Mouse (Mus musculus) forebrain, embryonic 15.5 days (tissue): Measurements from ENCODE around the gene Suclg2. TPM values are rescaled to one million over a fixed set of nuclear protein-coding genes. Genes with fewer than 3 reads are reported as not detected.
A peak's percentile ranks its signal among the peaks of the same experiment; 100 is the strongest.

Source experiments
- ATAC-seq: fragments of 200-750 bp; cut with Nextera tagmentation; replicated peaks from 2 replicates; pipeline ENCODE4 v1.8.0; 2017; ENCODE audit warnings: mild to moderate bottlenecking, moderate TSS enrichment, moderate library complexity
- H3K27ac ChIP-seq: fragments of 300-500 bp; sonication (generic); replicated peaks from 2 replicates; pipeline ENCODE4 v1.5.1; 2015; ENCODE audit warnings: mild to moderate bottlenecking, inconsistent platforms
- H3K27me3 ChIP-seq: fragments of 300-500 bp; sonication (generic); 2 replicates; pipeline ENCODE4 v1.6.1; 2015; ENCODE audit warnings: inconsistent platforms
- H3K36me3 ChIP-seq: fragments of 300-500 bp; sonication (generic); 2 replicates; pipeline ENCODE4 v1.6.1; 2015; ENCODE audit warnings: mild to moderate bottlenecking, inconsistent platforms
- H3K4me1 ChIP-seq: fragments of 300-500 bp; sonication (generic); 2 replicates; pipeline ENCODE4 v1.6.1; 2015; ENCODE audit warnings: inconsistent platforms
- H3K4me2 ChIP-seq: fragments of 300-500 bp; sonication (generic); replicated peaks from 2 replicates; pipeline ENCODE4 v1.6.1; 2015; ENCODE audit warnings: mild to moderate bottlenecking, inconsistent platforms
- H3K4me3 ChIP-seq: fragments of 300-500 bp; sonication (generic); 2 replicates; pipeline ENCODE4 v1.5.1; 2015; ENCODE audit warnings: mild to moderate bottlenecking, inconsistent platforms
- H3K9ac ChIP-seq: fragments of 300-500 bp; sonication (generic); replicated peaks from 2 replicates; pipeline ENCODE4 v1.6.1; 2015; ENCODE audit warnings: mild to moderate bottlenecking, inconsistent platforms
- H3K9me3 ChIP-seq: fragments of 300-500 bp; sonication (generic); 2 replicates; pipeline ENCODE4 v1.6.1; 2016; ENCODE audit warnings: inconsistent platforms
- WGBS: fragments of 180-500 bp; shearing (Covaris S2); methylation state at CpG from one replicate; pipeline ENCODE4 v1.1.7; 2015; ENCODE audit warnings: mixed read lengths; 5-methylcytosine and 5-hydroxymethylcytosine counted together
- polyA plus RNA-seq: library from polyadenylated mRNA; unstranded; fragments of >200 nt; fragmentation: Nextera tagmentation; extraction: Ambion mirVana; gene quantifications from 2 replicates; pipeline ENCODE4 v1.2.1, GENCODE M21; 2015

Suclg2 gene
- polyA plus RNA-seq, 1 experiment from 2014 or later, result 17.1 TPM

DNA sequence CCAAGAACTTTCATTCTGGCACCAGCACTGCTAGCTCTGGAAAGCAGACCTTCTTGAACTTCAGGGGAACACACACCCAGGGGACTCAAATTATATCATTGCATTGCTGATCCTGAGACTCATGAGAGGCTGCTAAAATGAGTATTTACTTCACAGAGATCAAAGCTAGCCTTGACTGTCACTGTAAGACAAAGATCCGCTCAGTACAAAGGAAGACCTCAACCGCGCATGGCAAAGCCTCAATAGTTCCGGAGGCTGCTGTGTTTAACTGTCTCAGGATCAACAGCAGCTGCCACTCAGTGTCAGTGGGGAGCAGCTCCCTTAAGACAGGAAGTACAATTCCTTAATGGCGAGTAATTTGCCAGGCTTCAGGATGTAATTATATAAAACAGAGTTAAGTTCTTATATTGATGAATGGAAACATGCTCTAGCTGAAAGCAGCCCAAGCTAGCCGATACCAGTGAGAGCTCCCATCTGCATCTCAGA is 67.2 kb downstream of the Suclg2 start:
- no peaks in the 10 kb centered on the region for H3K36me3 ChIP-seq
- peak; percentile 80 for ATAC-seq
- WGBS, result 5% methylated on average over 6 of the region's 6 CpGs
- no peak overlapping the region for H3K9ac ChIP-seq
- H3K4me2 ChIP-seq, result no peak overlapping the region
- no peak overlapping the region for H3K27ac ChIP-seq
- no peak overlapping the region for H3K4me3 ChIP-seq
- H3K27me3 ChIP-seq, result no peaks in the 10 kb centered on the region
- H3K4me1 ChIP-seq, result peaks cover 19% of the 10 kb centered on the region
- no peaks in the 10 kb centered on the region for H3K9me3 ChIP-seq

DNA sequence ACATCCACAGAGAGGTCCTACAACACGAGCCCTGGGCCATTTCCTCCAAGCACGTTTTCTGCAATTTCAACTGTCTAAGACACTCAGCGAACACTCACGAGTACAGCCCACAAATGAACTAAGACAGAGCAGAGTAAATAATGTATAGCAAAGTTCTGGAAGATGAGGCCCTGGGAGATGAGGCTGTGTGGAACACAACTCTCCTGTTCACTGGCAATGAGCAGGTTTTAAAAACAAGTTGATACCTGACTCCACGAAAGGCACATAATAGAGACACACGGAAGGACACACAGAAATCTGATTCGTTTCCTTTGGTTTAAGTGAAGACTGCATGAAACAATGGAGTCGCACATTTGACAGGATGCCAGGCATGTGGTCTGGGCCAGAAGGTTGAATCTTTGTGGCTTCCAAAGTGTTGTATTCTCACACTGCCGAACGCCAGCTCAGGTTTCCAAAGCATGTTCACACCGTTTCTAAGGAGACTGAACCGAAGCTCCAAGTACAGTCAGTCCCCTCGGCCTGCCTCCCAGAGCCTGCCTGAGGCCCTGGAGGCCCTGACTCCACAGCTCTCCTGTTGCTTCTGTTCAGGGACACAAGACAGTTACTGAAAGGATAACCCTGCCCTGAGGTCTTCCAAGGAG is 68.4 kb downstream of the Suclg2 start:
- ATAC-seq, result no peak
- no peak overlapping the region for H3K9ac ChIP-seq
- H3K9me3 ChIP-seq, result no peaks in the 10 kb centered on the region
- 32% methylated on average over 13 of the region's 13 CpGs for WGBS
- H3K4me3 ChIP-seq, result no peak overlapping the region
- H3K27me3 ChIP-seq, result no peaks in the 10 kb centered on the region
- no peaks in the 10 kb centered on the region for H3K36me3 ChIP-seq
- H3K4me1 ChIP-seq, result peaks cover 19% of the 10 kb centered on the region
- H3K4me2 ChIP-seq, result no peak overlapping the region
- H3K27ac ChIP-seq, result no peak overlapping the region

DNA sequence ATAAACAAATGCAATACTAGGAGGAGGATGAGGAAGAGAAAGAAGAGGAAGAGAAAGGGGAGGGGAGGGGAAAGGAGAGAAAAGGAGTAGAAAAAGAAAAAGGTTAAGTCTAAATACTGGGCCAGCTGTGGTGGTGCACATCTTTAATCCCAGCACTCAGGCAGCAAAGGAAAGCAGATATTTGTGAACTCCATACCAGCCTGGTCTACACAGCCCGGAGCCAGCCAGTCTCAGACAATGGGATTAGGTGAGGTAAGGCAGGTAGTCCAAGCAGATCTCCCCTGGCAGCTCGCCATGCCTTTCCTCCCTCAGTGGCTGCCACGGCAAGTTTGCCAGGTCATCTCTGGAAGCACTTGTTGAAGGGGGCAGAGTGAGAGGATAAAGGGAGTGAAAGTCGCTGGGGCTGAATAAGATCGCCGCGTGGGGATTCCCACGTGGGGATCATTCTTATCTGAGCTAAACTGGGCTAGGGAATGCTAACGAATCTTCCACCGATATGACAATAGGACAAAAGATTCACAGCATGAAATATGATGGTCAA is 69.4 kb downstream of the Suclg2 start:
- Histone ChIP-seq H3K27ac (no peak overlapping the region), H3K9me3 (no peaks in the 10 kb centered on the region), H3K27me3 (no peaks in the 10 kb centered on the region), H3K36me3 (no peaks in the 10 kb centered on the region), H3K4me3 (no peak overlapping the region), H3K9ac (no peak overlapping the region), H3K4me1 (peaks cover 19% of the 10 kb centered on the region), H3K4me2 (no peak overlapping the region; the same call in 1 of the 2 replicates)
- WGBS, result 44% methylated on average over 10 of the region's 10 CpGs
- ATAC-seq, result no peak

DNA sequence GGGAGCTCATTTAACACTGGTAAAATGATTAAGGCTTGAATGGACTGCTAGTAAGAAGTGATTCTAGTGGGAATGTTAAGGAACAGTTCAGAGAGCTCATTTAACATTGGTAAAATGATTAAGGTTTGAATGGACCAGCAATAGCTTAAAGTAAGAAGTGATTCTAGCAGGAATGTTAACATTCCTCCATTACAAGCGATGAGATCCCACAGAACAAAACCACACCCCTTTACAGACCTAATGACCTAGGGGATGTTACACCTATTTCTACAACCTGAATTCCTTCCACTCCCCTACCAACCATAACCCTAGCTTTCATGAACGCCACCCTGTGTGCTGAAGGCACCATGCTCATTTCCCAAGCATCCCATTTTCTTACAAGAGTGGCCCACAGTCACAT is 81.2 kb downstream of the Suclg2 start:
- ATAC-seq, result no peak
- no peaks in the 10 kb centered on the region for H3K4me1 ChIP-seq
- H3K9me3 ChIP-seq, result no peaks in the 10 kb centered on the region
- no peak overlapping the region for H3K27ac ChIP-seq
- no peak overlapping the region for H3K4me2 ChIP-seq
- WGBS, result 90% methylated on average over 2 of the region's 2 CpGs
- no peak overlapping the region for H3K9ac ChIP-seq
- no peaks in the 10 kb centered on the region for H3K27me3 ChIP-seq
- no peaks in the 10 kb centered on the region for H3K36me3 ChIP-seq
- H3K4me3 ChIP-seq, result no peak overlapping the region

DNA sequence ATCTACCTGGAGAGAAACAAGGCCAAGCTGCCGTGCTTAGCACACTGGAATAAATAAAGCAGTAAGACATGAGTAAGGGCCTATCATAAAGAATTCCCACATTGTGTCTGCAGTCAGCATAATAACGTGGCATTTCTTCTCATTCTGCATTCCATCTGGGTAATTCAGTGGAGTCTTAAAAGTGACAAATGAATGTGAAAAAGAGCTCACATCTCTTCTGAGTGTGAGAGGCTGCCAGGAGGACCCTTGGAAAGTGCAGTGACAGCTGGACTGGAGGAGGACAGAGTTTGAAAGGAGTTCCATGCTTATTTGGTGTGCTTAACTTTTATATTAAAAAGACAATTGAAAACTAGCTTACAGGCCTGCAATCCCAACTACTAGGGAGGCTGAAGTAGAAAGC is 83.2 kb downstream of the Suclg2 start:
- 45% methylated on average over 2 of the region's 2 CpGs for WGBS
- Histone ChIP-seq H3K27me3 (no peaks in the 10 kb centered on the region), H3K4me2 (no peak overlapping the region), H3K9me3 (no peaks in the 10 kb centered on the region), H3K36me3 (no peaks in the 10 kb centered on the region), H3K27ac (no peak overlapping the region), H3K4me1 (no peaks in the 10 kb centered on the region), H3K4me3 (no peak overlapping the region), H3K9ac (no peak overlapping the region)
- ATAC-seq, result no peak

DNA sequence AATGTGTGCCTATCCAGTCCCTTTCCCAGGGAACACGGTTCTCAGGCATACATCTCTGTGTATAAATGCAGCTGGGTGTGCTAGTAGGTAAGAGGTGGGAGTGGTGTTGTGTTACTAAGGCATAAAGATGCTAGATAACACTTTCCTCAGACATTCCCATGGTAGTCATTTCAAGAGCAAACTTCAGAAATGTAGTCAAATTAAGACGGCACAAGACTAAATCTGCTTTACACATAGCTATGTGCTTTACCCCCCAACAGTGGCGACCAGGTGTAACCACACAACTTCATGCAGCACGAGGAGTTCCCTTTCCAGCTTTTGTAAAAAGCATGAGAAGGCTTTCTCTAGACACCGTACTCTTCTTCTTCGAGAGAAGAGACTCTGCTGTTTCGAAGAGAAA is 89.5 kb downstream of the Suclg2 start:
- H3K4me3 ChIP-seq, result no peak overlapping the region
- H3K9me3 ChIP-seq, result no peaks in the 10 kb centered on the region
- WGBS, result 95% methylated on average over 7 of the region's 7 CpGs
- no peak overlapping the region for H3K9ac ChIP-seq
- no peak for ATAC-seq
- H3K27me3 ChIP-seq, result no peaks in the 10 kb centered on the region
- H3K4me2 ChIP-seq, result no peak overlapping the region
- H3K4me1 ChIP-seq, result no peaks in the 10 kb centered on the region
- H3K27ac ChIP-seq, result no peak overlapping the region
- no peaks in the 10 kb centered on the region for H3K36me3 ChIP-seq

DNA sequence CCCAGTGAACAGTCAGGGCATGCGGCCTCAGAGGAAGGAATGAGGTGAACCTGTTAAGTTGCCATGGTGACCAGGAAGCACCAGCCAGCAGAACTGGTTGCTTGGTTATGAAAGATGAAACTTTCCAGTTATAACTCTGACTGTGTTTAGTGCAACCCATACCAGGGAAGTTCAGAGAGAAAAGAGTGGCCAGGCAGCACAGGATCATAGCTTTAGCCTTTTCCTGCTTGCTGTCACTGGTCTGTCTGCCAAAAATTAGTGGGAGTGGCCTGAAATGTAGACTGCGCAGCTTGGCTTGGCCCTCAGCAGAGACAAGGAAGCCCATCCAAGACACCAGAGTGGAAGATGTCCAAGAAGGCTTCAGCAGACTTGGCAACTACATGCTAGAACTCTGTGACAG is 96.8 kb downstream of the Suclg2 start:
- Histone ChIP-seq H3K9me3 (no peaks in the 10 kb centered on the region), H3K9ac (no peak overlapping the region), H3K27me3 (no peaks in the 10 kb centered on the region), H3K4me1 (peaks cover 11% of the 10 kb centered on the region), H3K27ac (no peak overlapping the region), H3K4me3 (no peak overlapping the region), H3K36me3 (no peaks in the 10 kb centered on the region), H3K4me2 (no peak overlapping the region)
- 61% methylated on average over 2 of the region's 2 CpGs for WGBS
- peak; percentile 75 for ATAC-seq

DNA sequence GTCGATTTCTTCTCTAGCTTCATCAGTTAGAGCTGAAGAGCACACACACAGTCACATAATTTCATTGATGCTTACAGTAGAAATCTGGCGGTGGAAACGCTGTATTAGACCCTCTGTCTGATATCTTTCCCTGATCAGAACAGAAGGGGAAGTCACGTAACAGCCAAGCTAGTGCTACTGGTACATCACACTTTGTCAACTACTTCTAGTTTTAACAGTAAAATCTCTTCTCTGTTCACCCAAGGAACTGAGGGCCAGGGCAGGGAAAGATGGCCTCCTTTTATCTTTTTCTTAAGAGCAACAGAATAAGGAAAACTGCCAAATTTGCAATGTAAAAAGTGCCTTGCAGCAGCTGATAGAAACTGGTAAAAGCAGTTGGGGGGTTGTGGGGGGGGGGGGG is 97.8 kb downstream of the Suclg2 start:
- 73% methylated on average over 4 of the region's 4 CpGs for WGBS
- Histone ChIP-seq H3K27me3 (no peaks in the 10 kb centered on the region), H3K4me2 (no peak overlapping the region), H3K9me3 (no peaks in the 10 kb centered on the region), H3K4me3 (no peak overlapping the region), H3K4me1 (peaks cover 11% of the 10 kb centered on the region), H3K36me3 (no peaks in the 10 kb centered on the region), H3K27ac (no peak overlapping the region; the same call in 1 of the 2 replicates), H3K9ac (no peak overlapping the region)
- no peak for ATAC-seq

DNA sequence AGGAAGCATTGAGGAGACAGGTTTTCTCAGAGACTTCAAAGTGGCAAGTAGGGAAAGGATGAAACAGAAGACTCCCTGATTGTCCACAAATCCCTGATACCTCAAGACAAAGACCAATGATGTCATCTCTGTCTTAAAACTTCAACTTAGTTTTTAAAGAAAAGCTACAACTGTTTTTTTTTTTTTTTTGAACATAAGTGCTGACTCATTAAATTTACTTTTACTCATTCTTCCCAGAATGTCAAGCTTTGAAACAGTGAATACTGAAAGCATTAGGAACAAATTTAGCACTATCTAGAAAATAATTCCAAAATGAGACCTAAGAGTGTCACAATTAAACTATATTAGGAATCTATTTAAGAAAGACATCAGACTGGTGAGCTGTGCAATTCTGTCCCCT is 98.8 kb downstream of the Suclg2 start:
- ATAC-seq, result no peak
- no peaks in the 10 kb centered on the region for H3K36me3 ChIP-seq
- no peak overlapping the region for H3K27ac ChIP-seq

DNA sequence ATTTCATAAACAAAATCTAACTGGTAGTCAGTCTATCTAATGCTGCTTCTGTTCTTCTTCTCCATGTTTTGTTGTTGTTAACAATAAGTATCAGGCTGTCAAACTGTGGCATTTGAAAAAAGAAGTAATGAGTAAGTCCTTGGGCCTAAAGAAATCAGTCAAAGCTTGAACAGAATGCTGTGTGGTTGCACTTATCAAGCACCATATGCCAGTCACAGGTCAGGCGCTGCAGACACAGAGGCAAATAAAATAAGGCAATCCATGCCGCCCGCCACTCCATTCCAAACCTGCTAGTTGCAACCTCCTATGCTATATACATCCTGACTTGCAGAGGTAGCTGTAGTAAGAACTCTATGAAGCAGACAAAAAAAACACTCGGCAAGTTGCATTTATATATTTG is 100.2 kb downstream of the Suclg2 start:
- Histone ChIP-seq H3K4me1 (peaks cover 11% of the 10 kb centered on the region), H3K9me3 (no peaks in the 10 kb centered on the region), H3K9ac (no peak overlapping the region), H3K4me3 (no peak overlapping the region), H3K27me3 (no peaks in the 10 kb centered on the region), H3K27ac (no peak overlapping the region), H3K36me3 (no peaks in the 10 kb centered on the region), H3K4me2 (no peak overlapping the region)
- no peak for ATAC-seq
- WGBS, result 69% methylated on average over 4 of the region's 4 CpGs

More for the DNA sequence above, 98.8 kb downstream of the Suclg2 start:
- Histone ChIP-seq H3K9ac (no peak overlapping the region), H3K4me3 (no peak overlapping the region), H3K27me3 (no peaks in the 10 kb centered on the region), H3K9me3 (no peaks in the 10 kb centered on the region), H3K4me1 (peaks cover 11% of the 10 kb centered on the region), H3K4me2 (no peak overlapping the region)

DNA sequence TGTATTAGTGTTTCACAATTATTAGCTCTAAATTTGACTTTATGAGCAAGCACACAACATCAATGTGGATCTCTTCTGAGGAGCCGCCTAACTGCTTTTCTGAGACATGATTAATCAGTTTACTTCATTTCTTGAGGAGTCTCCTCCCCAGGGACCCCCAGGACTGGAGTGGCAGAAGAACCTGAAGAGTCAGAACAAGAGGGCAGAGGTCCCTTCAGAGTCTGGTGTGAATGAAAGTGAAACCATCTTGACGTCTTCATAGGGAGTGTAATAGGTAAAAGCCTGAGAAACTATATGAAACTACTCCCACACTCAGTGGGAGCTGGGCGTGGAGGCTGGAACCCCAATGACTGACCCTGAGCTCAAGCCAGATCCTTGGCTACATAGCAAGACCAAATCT is 105.4 kb downstream of the Suclg2 start:
- H3K27me3 ChIP-seq, result no peaks in the 10 kb centered on the region
- H3K4me3 ChIP-seq, result no peak overlapping the region
- no peak for ATAC-seq
- H3K27ac ChIP-seq, result peak overlapping the region; percentile 39; the same call in 1 of the 2 replicates
- no peak overlapping the region for H3K4me2 ChIP-seq
- WGBS, result 78% methylated on average over 3 of the region's 3 CpGs
- H3K4me1 ChIP-seq, result peaks cover 17% of the 10 kb centered on the region
- no peaks in the 10 kb centered on the region for H3K9me3 ChIP-seq
- H3K9ac ChIP-seq, result no peak overlapping the region
- H3K36me3 ChIP-seq, result no peaks in the 10 kb centered on the region

DNA sequence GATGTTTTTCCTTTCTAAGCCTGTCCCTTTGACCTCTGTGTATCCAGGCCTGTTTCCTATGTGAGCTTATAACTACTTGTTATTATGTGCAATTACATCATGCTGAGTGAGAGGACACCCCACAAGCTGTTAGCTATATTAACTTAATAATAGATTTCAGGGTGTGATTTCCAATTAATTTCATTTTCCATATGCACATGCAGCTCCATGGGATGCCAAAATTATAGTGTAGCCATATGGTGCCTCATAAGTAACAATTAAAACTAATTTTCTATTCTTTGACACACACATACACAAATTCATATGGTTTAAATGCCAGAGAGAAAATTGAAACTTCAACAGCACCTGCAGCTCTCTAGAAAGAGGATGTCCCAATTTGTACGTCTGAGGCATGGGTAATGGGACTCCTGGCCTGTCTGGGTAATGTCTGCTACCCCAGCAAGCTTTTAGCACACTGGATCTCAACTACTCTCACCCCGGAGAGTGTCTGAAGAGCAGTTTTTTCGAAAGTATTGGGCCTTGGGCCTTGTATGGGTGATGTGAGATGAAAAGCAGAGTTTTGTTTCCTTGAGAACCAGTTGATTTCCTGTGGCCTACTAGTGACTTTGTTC is 106.1 kb downstream of the Suclg2 start:
- H3K36me3 ChIP-seq, result no peaks in the 10 kb centered on the region
- ATAC-seq, result 0 out of 2 replicates have a peak, but pooled peaks have one; percentile 35
- no peak overlapping the region for H3K4me3 ChIP-seq
- peak overlapping the region; percentile 39 for H3K27ac ChIP-seq
- H3K27me3 ChIP-seq, result no peaks in the 10 kb centered on the region
- H3K4me2 ChIP-seq, result no peak overlapping the region
- H3K9me3 ChIP-seq, result no peaks in the 10 kb centered on the region
- WGBS, result 56% methylated on average over 3 of the region's 3 CpGs
- peaks cover 12% of the 10 kb centered on the region for H3K4me1 ChIP-seq
- H3K9ac ChIP-seq, result no peak overlapping the region
